Mouse (Mus musculus): Measurements from ENCODE around the gene Slc22a1.
A peak's percentile ranks its signal among the peaks of the same experiment; 100 is the strongest.
"Not testable (repeated sequence)": the region's sequence is repeated elsewhere in the genome, so short reads cannot be mapped to it uniquely, and the experiment has no call there.

Slc22a1 gene

GRCm38 (mm10) chr17:12684928-12685624 is 9.4 kb upstream of the Slc22a1 start:
- peak in 1 of 2 experiments; percentile 19 for DNase-seq (ENCODE audit: low spot score in 2 of 2)

- no peak for DNase-seq (ENCODE audit: low spot score in 2 of 2)
These were observed 8.8 kb upstream of the Slc22a1 start for GRCm38 (mm10) chr17:12684412-12684811.

GRCm38 (mm10) chr17:12683582-12683981 is 8.0 kb upstream of the Slc22a1 start:
- DNase-seq (ENCODE audit: low spot score in 2 of 2) = no peak

- DNase-seq (ENCODE audit: low spot score in 2 of 2) = no peak
These were observed 2.6 kb upstream of the Slc22a1 start for GRCm38 (mm10) chr17:12678261-12678660.

- DNase-seq (ENCODE audit: low spot score in 2 of 2) = no peak
These were observed 1.5 kb upstream of the Slc22a1 start for GRCm38 (mm10) chr17:12677139-12677538.

GRCm38 (mm10) chr17:12674980-12675379 is 649 bp downstream of the Slc22a1 start:
- DNase-seq (ENCODE audit: low spot score in 2 of 2) = not testable (repeated sequence)

- DNase-seq (ENCODE audit: low spot score in 2 of 2) = no peak
These were observed 1.8 kb downstream of the Slc22a1 start for GRCm38 (mm10) chr17:12673871-12674270.

GRCm38 (mm10) chr17:12672285-12672790 is 3.3 kb downstream of the Slc22a1 start:
- DNase-seq (ENCODE audit: low spot score in 2 of 2) = no peak

- DNase-seq (ENCODE audit: low spot score in 2 of 2) = no peak
These were observed 4.5 kb downstream of the Slc22a1 start for GRCm38 (mm10) chr17:12671029-12671605.

- no peak for DNase-seq (ENCODE audit: low spot score in 2 of 2)
These were observed 6.3 kb downstream of the Slc22a1 start for GRCm38 (mm10) chr17:12669363-12669679.

GRCm38 (mm10) chr17:12668478-12669362 is 6.9 kb downstream of the Slc22a1 start:
- no peak for DNase-seq (ENCODE audit: low spot score in 2 of 2)

GRCm38 (mm10) chr17:12664156-12664555 is 11.5 kb downstream of the Slc22a1 start:
- DNase-seq (ENCODE audit: low spot score in 2 of 2) = no peak

- DNase-seq (ENCODE audit: low spot score in 2 of 2) = peak in 1 of 2 experiments; percentile 43
These were observed 14.9 kb downstream of the Slc22a1 start for GRCm38 (mm10) chr17:12660572-12661260.

- DNase-seq (ENCODE audit: low spot score in 2 of 2) = no peak
These were observed 16.4 kb downstream of the Slc22a1 start for GRCm38 (mm10) chr17:12659233-12659632.

- no peak for DNase-seq (ENCODE audit: low spot score in 2 of 2)
These were observed 16.8 kb downstream of the Slc22a1 start for GRCm38 (mm10) chr17:12658784-12659183.

- no peak for DNase-seq (ENCODE audit: low spot score in 2 of 2)
These were observed 19.8 kb downstream of the Slc22a1 start for GRCm38 (mm10) chr17:12655826-12656225.

GRCm38 (mm10) chr17:12654061-12654460 is 21.6 kb downstream of the Slc22a1 start:
- peak; percentile 16 to 55 for DNase-seq (ENCODE audit: low spot score in 2 of 2)

- peak in 1 of 2 experiments; percentile 20 for DNase-seq (ENCODE audit: low spot score in 2 of 2)
These were observed 23.0 kb downstream of the Slc22a1 start for GRCm38 (mm10) chr17:12652604-12653003.

- DNase-seq (ENCODE audit: low spot score in 2 of 2) = no peak
These were observed 30.2 kb downstream of the Slc22a1 start for GRCm38 (mm10) chr17:12645461-12645860.

- no peak for DNase-seq (ENCODE audit: low spot score in 2 of 2)
These were observed 34.5 kb downstream of the Slc22a1 start for GRCm38 (mm10) chr17:12641087-12641486.

GRCm38 (mm10) chr17:12639585-12639984 is 36.0 kb downstream of the Slc22a1 start:
- DNase-seq (ENCODE audit: low spot score in 2 of 2) = no peak

GRCm38 (mm10) chr17:12634814-12635213 is 40.8 kb downstream of the Slc22a1 start:
- DNase-seq (ENCODE audit: low spot score in 2 of 2) = no peak
